20 mouse cellular contexts compared by ENCODE assay signal in the genomic region with DNA sequence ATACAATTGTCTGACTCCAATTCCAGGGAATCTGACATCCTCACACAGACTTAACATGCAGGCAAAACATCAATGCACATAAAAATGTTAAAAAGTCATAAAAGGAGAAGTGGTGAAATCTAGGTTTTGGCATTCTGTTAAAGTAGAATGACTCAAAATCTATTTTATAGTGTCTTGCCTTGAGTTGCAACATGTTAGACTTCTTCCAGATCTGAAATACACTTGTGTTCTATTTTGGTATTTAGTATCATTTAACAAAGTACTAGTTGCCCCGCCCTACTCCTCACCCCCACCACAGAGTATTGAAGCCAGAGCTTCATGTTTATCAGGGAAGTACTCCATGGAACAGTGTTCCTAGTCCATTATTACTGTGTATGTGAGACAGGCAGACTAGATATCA.
"Had no signal": no experiment of that assay in that cellular context is flagged by ENCODE, and none has a peak within 500 bp of the region (broad histone marks: within the 10 kb centered on the region; RNA-seq: fewer than 3 reads in every experiment).

No protein-coding gene starts in this region.

- H3K4me3 ChIP-seq: limb, embryonic 12.5 days; limb, embryonic 15.5 days; lung, embryonic 15.5 days; neural tube, embryonic 12.5 days; neural tube, embryonic 15.5 days had no signal

- H3K4me1 ChIP-seq: limb, embryonic 12.5 days; limb, embryonic 15.5 days; lung, embryonic 15.5 days; neural tube, embryonic 12.5 days; neural tube, embryonic 15.5 days had no signal

- H3K9me3 ChIP-seq: limb, embryonic 12.5 days; limb, embryonic 15.5 days; lung, embryonic 15.5 days; neural tube, embryonic 12.5 days; neural tube, embryonic 15.5 days had no signal

- ATAC-seq: liver, postnatal 0 days had no signal

- DNase-seq: kidney, postnatal 25 days; left cerebral cortex, postnatal 4 days; liver, postnatal 0 days; lung, postnatal 14 days; lung, postnatal 4 days; midbrain, embryonic 14.5 days; right cerebral cortex, adult 18-20 months; right cerebral cortex, postnatal 25 days; spleen, adult 18-20 months; thymus, adult 18-20 months; thymus, postnatal 36 days had no signal

- H3K27ac ChIP-seq: kidney, postnatal 0 days; limb, embryonic 12.5 days; limb, embryonic 15.5 days; liver, embryonic 14.5 days; lung, embryonic 15.5 days; neural tube, embryonic 12.5 days; neural tube, embryonic 15.5 days had no signal

- H3K4me2 ChIP-seq: limb, embryonic 12.5 days; limb, embryonic 15.5 days; liver, embryonic 11.5 days; lung, embryonic 15.5 days; midbrain, embryonic 11.5 days; neural tube, embryonic 12.5 days; neural tube, embryonic 15.5 days had no signal

- H3K27me3 ChIP-seq: limb, embryonic 12.5 days; limb, embryonic 15.5 days; lung, embryonic 15.5 days; neural tube, embryonic 12.5 days; neural tube, embryonic 15.5 days had no signal

- H3K9ac ChIP-seq: limb, embryonic 12.5 days; limb, embryonic 15.5 days; liver, embryonic 14.5 days; liver, postnatal 0 days; lung, embryonic 15.5 days; neural tube, embryonic 12.5 days; neural tube, embryonic 15.5 days had no signal
